Mouse (Mus musculus): ENCODE data around the gene Slc9a3.

Slc9a3 gene

DNA sequence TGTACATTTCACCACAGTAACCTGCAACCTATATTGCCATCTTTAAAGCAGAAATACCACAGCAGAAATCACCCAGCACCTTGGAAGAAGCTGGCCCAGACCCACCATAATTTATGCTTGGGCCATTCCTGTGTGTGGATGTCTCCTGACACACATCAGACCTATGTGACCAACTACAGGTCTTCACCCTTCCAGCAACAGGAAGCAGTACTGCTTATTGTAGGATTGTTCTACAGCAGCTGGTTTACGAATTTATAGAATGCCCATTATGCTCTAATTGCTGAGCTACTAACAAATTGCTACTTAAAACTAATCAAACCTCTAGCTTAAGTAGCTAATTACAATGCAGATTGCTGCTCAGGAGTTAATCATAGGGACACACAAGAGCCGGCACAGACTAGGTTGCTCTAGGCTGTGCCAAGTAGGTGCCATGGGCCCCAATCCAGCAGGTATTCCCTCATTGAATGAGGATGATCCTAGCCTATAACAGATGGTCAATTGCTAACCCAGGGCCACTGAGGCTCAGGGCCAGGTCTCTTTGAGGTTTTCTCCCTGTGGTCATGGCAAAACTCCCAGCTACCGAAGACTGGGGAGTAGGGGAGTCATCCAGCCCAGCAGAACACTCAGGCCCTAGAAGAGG is 24.8 kb downstream of the Slc9a3 start:
- DNase-seq (ENCODE audit: low spot score): no peak

GRCm38 (mm10) chr13:74147327-74147726 is 26.1 kb downstream of the Slc9a3 start:
- DNase-seq (ENCODE audit: low spot score): no peak

DNA sequence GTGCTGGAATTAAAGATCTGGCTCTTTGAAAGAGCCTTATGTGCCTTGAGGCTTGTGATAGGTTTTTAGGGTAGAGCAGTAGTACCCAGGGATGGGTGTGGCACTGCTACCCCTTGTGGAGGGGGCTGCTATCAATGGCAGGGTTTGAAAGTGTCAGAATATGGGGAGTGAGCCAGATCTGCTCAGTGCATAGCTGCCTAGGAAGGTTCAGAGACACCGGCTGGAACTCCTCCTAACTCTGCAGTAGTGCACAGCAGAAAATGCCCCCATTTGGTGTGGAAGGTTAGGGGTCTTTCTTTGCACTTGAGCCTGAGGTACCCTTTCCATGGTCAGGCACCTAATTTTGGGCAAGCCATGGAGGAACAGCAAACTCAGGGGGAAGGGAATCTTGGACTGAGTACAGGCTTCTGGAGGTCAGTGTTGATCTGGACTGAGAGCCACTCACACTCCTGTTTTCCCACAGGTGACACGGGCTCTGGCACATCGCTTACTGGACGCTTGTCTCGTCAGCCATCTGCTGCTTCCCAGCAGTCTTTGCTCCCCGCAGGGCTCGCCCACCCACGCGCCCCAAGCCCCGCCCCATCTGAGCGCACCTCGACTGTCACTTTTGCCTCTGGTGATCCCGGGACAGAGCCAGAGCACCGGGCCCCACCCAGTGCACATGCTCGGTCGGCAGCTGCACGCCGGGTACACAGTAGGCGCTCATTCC is 45.2 kb downstream of the Slc9a3 start:
- DNase-seq (ENCODE audit: low spot score): peak; percentile 45

- peak; percentile 8 for DNase-seq (ENCODE audit: low spot score)
Observed at GRCm38 (mm10) chr13:74167057-74167413, 45.8 kb downstream of the Slc9a3 start.

GRCm38 (mm10) chr13:74167492-74167891 is 46.2 kb downstream of the Slc9a3 start:
- no peak for DNase-seq (ENCODE audit: low spot score)

GRCm38 (mm10) chr13:74169446-74170164 is 48.3 kb downstream of the Slc9a3 start:
- DNase-seq (ENCODE audit: low spot score): no peak

GRCm38 (mm10) chr13:74172036-74172435 is 50.8 kb downstream of the Slc9a3 start:
- no peak for DNase-seq (ENCODE audit: low spot score)

- no peak for DNase-seq (ENCODE audit: low spot score)
Observed at GRCm38 (mm10) chr13:74183011-74183695, 61.9 kb downstream of the Slc9a3 start.

DNA sequence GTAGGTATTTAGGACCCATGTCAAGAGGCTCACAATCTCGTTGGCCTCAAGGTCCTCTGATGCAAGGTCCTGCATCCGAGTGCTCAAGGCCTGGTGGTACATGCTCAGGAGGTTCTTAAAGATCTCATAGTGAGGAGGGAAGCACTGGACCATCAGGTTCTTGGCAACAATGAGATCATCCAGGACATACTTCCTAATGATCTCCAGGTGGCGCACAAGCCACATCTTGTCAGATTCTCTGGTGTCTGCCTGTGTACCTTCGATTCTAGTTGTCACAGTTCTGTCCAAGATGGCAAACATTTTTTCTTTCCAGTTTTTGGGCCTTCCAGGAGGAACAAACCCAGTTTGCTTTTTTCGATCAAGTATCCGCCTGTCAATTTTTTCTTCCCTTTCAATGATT is 71.4 kb downstream of the Slc9a3 start:
- peak; percentile 65 for DNase-seq (ENCODE audit: low spot score)

DNA sequence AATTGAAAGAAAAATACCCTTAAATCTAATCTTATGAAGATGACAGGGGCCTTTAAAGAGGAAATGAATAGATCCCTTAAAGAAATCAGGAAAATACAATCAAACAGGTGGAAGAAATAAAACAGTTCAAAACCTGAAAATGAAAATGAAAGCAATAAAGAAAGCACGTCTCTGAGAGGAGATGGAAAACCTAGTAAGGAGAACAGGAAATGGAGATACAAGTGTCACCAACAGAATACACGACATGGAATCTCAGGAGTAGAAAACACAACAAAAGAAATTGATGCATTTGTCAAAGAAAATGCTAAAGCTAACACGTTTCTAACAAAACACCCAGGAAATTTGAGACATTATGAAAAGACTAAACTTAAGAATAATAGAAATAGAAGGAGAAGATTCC is 75.2 kb downstream of the Slc9a3 start:
- DNase-seq (ENCODE audit: low spot score): no peak

DNA sequence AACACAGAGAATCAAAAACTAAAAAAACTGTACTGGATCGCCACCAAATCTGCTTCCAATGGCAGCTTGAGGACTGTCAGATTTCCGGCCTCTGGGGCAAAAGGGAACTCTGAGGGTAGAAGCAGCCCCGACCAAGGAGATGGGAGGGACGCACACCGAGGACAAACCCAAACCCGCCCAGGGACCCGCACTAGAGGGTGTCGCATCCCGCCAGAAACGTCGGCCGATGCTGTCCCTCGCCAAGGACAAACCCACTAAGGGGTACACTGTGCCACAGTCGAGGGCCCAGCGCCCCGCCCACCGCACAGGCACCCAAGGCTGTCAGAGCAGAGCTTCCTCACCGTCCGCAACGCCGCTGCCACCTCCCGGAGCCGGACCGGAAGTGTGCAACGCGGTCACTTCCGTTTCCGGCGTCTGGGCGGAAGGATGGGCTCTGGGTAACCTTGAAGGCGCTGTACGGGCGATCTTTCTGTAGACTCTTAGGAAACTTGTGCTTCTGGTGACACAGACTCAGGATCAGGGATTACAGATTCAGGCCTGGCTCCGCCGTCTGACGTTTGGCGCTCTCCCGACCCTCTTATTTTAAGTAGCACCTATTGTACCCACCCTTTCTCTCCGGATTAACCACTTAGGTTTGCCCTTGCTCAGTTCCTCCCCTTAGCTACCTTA is 87.2 kb downstream of the Slc9a3 start, which contains the start of gene Exoc3:
Gene Exoc3 (minus strand): TSS at position 416 of the 669 bp plus-strand sequence.
- DNase-seq (ENCODE audit: low spot score): peak; percentile 94

DNA sequence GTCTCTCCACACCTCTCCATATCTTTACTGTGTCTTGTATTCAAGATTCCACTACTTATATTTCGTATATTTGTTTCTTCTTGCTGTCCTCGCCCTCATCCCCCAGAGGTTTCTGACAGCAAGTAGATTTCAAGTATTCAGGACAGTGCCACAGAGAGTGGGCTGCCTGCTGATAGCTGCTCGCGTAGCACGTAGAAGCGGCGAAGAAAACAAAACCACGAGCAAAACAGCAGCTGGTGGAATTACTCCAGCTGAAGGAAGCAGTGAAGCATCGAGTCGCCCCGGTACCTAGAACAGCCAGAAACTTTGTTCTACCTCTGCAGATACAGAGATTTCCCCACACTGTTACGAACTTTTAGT is 87.7 kb downstream of the Slc9a3 start:
- DNase-seq (ENCODE audit: low spot score): peak; percentile 5

DNA sequence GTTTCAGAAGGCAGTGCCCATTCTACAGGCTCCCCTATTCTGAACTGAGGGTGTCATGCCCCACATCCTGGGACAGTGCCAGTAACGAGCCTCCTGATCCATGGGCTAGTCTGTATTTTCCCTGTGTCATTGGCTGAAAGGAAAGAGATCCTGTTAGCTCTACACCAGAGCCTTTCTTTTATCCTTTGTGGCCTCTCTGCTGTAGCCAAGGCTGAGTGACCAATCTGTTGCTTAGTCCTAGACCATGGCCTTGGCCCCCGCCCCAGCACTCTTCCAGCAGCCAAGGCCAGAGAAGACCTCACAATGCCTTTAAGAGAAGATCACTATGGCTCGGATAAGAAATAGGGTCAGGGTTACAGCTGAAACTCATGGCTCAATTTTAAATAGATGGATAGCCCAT is 97.2 kb downstream of the Slc9a3 start:
- no peak for DNase-seq (ENCODE audit: low spot score)
